Mouse (Mus musculus) ovary, adult 18-20 months (tissue): ENCODE measurements around the gene Efna1.

ENCODE experiments used
- DNase-seq: peaks from one replicate; pipeline ENCODE4 v3.0.0; 2022; ENCODE audit warnings: low spot score, mixed read lengths

Gene Efna1

GRCm38 (mm10) chr3:89243609-89244008 lies 37.3 kb downstream of the Efna1 start:
- no peak for DNase-seq

- no peak for DNase-seq
Observed at GRCm38 (mm10) chr3:89242331-89242895, 38.5 kb downstream of the Efna1 start.

GRCm38 (mm10) chr3:89238494-89238893 lies 42.4 kb downstream of the Efna1 start:
- DNase-seq = no peak

- no peak for DNase-seq
Observed at GRCm38 (mm10) chr3:89237682-89238081, 43.3 kb downstream of the Efna1 start.

- no peak for DNase-seq
Observed at GRCm38 (mm10) chr3:89236516-89236915, 44.4 kb downstream of the Efna1 start.

- no peak for DNase-seq
Observed at GRCm38 (mm10) chr3:89233562-89234110, 47.3 kb downstream of the Efna1 start.

- DNase-seq = no peak
Observed at GRCm38 (mm10) chr3:89232614-89233013, 48.3 kb downstream of the Efna1 start.

GRCm38 (mm10) chr3:89231772-89232275 lies 49.1 kb downstream of the Efna1 start:
- no peak for DNase-seq

GRCm38 (mm10) chr3:89231345-89231744 lies 49.6 kb downstream of the Efna1 start:
- no peak for DNase-seq

GRCm38 (mm10) chr3:89230561-89230960 lies 50.4 kb downstream of the Efna1 start:
- no peak for DNase-seq

GRCm38 (mm10) chr3:89229276-89229675 lies 51.7 kb downstream of the Efna1 start:
- DNase-seq = no peak

GRCm38 (mm10) chr3:89228836-89229235 lies 52.1 kb downstream of the Efna1 start, which contains the start of gene Muc1:
Muc1 (plus strand) TSS chr3:89229057.
- DNase-seq = no peak

- DNase-seq = peak; percentile 68
Observed at GRCm38 (mm10) chr3:89228180-89228549, 52.8 kb downstream of the Efna1 start.

- peak; percentile 89 for DNase-seq
Observed at GRCm38 (mm10) chr3:89227307-89228179, 53.4 kb downstream of the Efna1 start.

GRCm38 (mm10) chr3:89226900-89227299 lies 54.0 kb downstream of the Efna1 start, which contains the start of gene Mtx1:
Mtx1 (minus strand) TSS chr3:89227088.
- no peak for DNase-seq

- DNase-seq = no peak
Observed at GRCm38 (mm10) chr3:89226361-89226760, 54.6 kb downstream of the Efna1 start.

GRCm38 (mm10) chr3:89225918-89226317 lies 55.0 kb downstream of the Efna1 start:
- DNase-seq = no peak

GRCm38 (mm10) chr3:89225321-89225815 lies 55.6 kb downstream of the Efna1 start:
- DNase-seq = no peak

GRCm38 (mm10) chr3:89224796-89225195 lies 56.1 kb downstream of the Efna1 start:
- DNase-seq = no peak
